Mouse (Mus musculus): Measurements from ENCODE around the gene Sema3g. TPM values are rescaled to one million over a fixed set of nuclear protein-coding genes. Genes with fewer than 3 reads are reported as not detected.

The Sema3g gene
- polyA plus RNA-seq (2015; fragmentation: Nextera tagmentation; extraction: Ambion mirVana): 0.67 and 0.90 TPM in 2 replicates

DNA sequence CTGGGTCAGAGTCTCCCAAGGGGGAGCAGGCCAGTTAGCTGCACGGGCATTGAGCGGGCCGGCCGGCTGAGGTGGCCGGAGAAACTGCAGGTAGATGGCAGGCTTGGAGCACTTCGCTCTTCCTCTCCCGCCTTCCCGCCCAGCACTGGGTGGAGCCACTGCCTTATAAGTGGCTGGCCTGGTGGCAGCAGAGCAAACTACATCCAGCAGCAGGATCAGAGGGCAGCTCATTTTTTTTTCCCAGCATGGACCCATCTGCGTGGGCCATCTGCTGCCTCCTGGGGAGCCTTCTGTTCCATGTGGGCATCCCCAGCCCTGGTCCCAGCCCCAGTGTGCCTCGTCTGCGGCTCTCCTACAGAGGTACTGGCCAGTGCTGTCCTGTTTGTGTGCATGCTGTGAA is at the start of gene Sema3g:
Gene Sema3g, plus strand, starts transcription at position 195 of the 400 bp plus-strand sequence.
- Histone ChIP-seq H3K4me1 (ENCODE audit: control insufficient read depth, insufficient read depth, low read length) (0 out of 2 replicates have a peak, but pooled peaks cover 2% of the 10 kb centered on the region), H3K27ac (ENCODE audit: low read length) (no peak within 1 kb of the TSS), H3K4me3 (replicated peaks; ENCODE audit: low read length) (no peak within 1 kb of the TSS), H3K27me3 (ENCODE audit: control insufficient read depth, insufficient read depth, low read length) (no peaks in the 10 kb centered on the region), H3K36me3 (ENCODE audit: control insufficient read depth, insufficient read depth, low read length) (no peaks in the 10 kb centered on the region), H3K4me2 (ENCODE audit: low read depth, low read length) (peak within 1 kb of the TSS; percentile 14; the same call in 1 of the 2 replicates), H3K9ac (ENCODE audit: low read length) (peak within 1 kb of the TSS; percentile 41), H3K9me3 (replicated peaks; ENCODE audit: control insufficient read depth, low read length) (no peaks in the 10 kb centered on the region)
- 9% methylated on average over 11 of the region's 11 CpGs for WGBS
- ATAC-seq (ENCODE audit: insufficient read depth, low FRiP score): peak; percentile 75; the same call in 1 of the 2 replicates

DNA sequence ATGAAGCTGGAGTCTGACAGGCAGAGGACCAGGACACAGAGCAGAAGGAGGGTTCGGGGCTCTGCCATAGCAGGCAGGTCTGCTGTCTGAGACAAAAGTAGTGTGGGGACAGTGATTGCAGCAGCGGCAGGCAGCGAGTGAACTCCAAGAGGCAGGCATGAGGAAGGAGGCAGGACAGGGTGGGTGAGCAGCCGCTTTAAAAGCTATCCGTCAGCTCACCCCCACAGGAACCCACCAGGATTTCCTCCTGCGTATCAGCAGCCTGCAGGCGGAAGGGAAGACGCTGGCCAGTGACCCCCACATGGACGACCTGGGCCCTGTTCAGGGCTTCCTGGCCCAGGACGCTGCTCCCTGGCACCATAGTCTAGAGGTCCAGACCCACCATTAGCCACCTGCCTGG is 49.2 kb upstream of the Sema3g start, which contains the start of gene Stab1:
Gene Stab1, minus strand, starts transcription at position 217 of the 400 bp plus-strand sequence.
- 30% methylated on average over 10 of the region's 10 CpGs for WGBS
- Histone ChIP-seq H3K27ac (ENCODE audit: low read length) (peak within 1 kb of the TSS; percentile 53; the same call in 1 of the 2 replicates), H3K9me3 (replicated peaks; ENCODE audit: control insufficient read depth, low read length) (no peaks in the 10 kb centered on the region), H3K36me3 (ENCODE audit: control insufficient read depth, insufficient read depth, low read length) (peaks cover 34% of the 10 kb centered on the region), H3K4me1 (ENCODE audit: control insufficient read depth, insufficient read depth, low read length) (0 out of 2 replicates have a peak, but pooled peaks cover 8% of the 10 kb centered on the region), H3K4me2 (ENCODE audit: low read depth, low read length) (0 out of 2 replicates have a peak within 1 kb of the TSS, but pooled peaks have one; percentile 21), H3K4me3 (replicated peaks; ENCODE audit: low read length) (peak within 1 kb of the TSS; percentile 21), H3K9ac (ENCODE audit: low read length) (peak within 1 kb of the TSS; percentile 43), H3K27me3 (ENCODE audit: control insufficient read depth, insufficient read depth, low read length) (no peaks in the 10 kb centered on the region)
- no peak for ATAC-seq (ENCODE audit: insufficient read depth, low FRiP score)

DNA sequence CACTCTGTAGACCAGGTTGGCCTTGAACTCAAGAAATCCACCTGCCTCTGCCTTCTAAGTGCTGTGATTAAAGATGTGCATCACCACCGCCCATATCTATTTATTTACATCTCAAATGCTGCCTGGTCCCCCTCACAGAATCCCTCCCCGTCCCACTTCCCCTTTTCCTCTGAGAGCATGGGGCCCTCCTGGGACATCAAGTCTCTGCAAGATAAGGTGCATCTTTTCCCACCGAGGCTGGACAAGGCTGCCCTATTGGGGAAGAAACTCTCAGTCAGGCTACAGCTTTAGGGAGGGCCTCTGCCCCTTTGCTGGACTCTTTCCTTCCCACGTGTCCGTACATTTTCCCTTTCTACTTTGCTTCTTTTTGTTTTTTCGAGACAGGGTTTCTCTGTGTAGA is 48.2 kb upstream of the Sema3g start:
- Histone ChIP-seq H3K4me3 (replicated peaks; ENCODE audit: low read length) (no peak overlapping the region), H3K36me3 (ENCODE audit: control insufficient read depth, insufficient read depth, low read length) (peaks cover 36% of the 10 kb centered on the region), H3K4me1 (ENCODE audit: control insufficient read depth, insufficient read depth, low read length) (0 out of 2 replicates have a peak, but pooled peaks cover 8% of the 10 kb centered on the region), H3K9ac (ENCODE audit: low read length) (no peak overlapping the region), H3K27me3 (ENCODE audit: control insufficient read depth, insufficient read depth, low read length) (no peaks in the 10 kb centered on the region), H3K27ac (ENCODE audit: low read length) (no peak overlapping the region), H3K4me2 (ENCODE audit: low read depth, low read length) (no peak overlapping the region), H3K9me3 (replicated peaks; ENCODE audit: control insufficient read depth, low read length) (no peaks in the 10 kb centered on the region)
- ATAC-seq (ENCODE audit: insufficient read depth, low FRiP score): no peak
- WGBS: 68% methylated on average over 6 of the region's 6 CpGs

GRCm38 (mm10) chr14:31170963-31171362 is 46.7 kb upstream of the Sema3g start:
- Histone ChIP-seq H3K27ac (ENCODE audit: low read length) (no peak overlapping the region), H3K4me3 (replicated peaks; ENCODE audit: low read length) (no peak overlapping the region), H3K36me3 (ENCODE audit: control insufficient read depth, insufficient read depth, low read length) (peaks cover 40% of the 10 kb centered on the region), H3K9me3 (replicated peaks; ENCODE audit: control insufficient read depth, low read length) (no peaks in the 10 kb centered on the region), H3K27me3 (ENCODE audit: control insufficient read depth, insufficient read depth, low read length) (no peaks in the 10 kb centered on the region), H3K4me2 (ENCODE audit: low read depth, low read length) (no peak overlapping the region), H3K4me1 (ENCODE audit: control insufficient read depth, insufficient read depth, low read length) (no peaks in the 10 kb centered on the region), H3K9ac (ENCODE audit: low read length) (no peak overlapping the region)
- no peak for ATAC-seq (ENCODE audit: insufficient read depth, low FRiP score)
- WGBS: 75% methylated on average over 13 of the region's 13 CpGs

- Histone ChIP-seq H3K4me2 (ENCODE audit: low read depth, low read length) (no peak overlapping the region), H3K36me3 (ENCODE audit: control insufficient read depth, insufficient read depth, low read length) (peaks cover 43% of the 10 kb centered on the region), H3K4me3 (replicated peaks; ENCODE audit: low read length) (no peak overlapping the region), H3K9ac (ENCODE audit: low read length) (no peak overlapping the region), H3K27me3 (ENCODE audit: control insufficient read depth, insufficient read depth, low read length) (no peaks in the 10 kb centered on the region), H3K9me3 (replicated peaks; ENCODE audit: control insufficient read depth, low read length) (no peaks in the 10 kb centered on the region), H3K4me1 (ENCODE audit: control insufficient read depth, insufficient read depth, low read length) (no peaks in the 10 kb centered on the region), H3K27ac (ENCODE audit: low read length) (no peak overlapping the region)
- ATAC-seq (ENCODE audit: insufficient read depth, low FRiP score): no peak
- WGBS: 89% methylated on average over 11 of the region's 11 CpGs
Measured at GRCm38 (mm10) chr14:31171386-31171785, 46.3 kb upstream of the Sema3g start.

GRCm38 (mm10) chr14:31171821-31172220 is 45.8 kb upstream of the Sema3g start:
- H3K9ac ChIP-seq (ENCODE audit: low read length): no peak overlapping the region
- H3K9me3 ChIP-seq (replicated peaks; ENCODE audit: control insufficient read depth, low read length): no peaks in the 10 kb centered on the region
- H3K36me3 ChIP-seq (ENCODE audit: control insufficient read depth, insufficient read depth, low read length): peaks cover 48% of the 10 kb centered on the region
- H3K4me2 ChIP-seq (ENCODE audit: low read depth, low read length): no peak overlapping the region
- ATAC-seq (ENCODE audit: insufficient read depth, low FRiP score): no peak
- H3K4me1 ChIP-seq (ENCODE audit: control insufficient read depth, insufficient read depth, low read length): no peaks in the 10 kb centered on the region
- H3K27me3 ChIP-seq (ENCODE audit: control insufficient read depth, insufficient read depth, low read length): no peaks in the 10 kb centered on the region
- H3K4me3 ChIP-seq (replicated peaks; ENCODE audit: low read length): no peak overlapping the region
- WGBS: 95% methylated on average over 15 of the region's 15 CpGs
- no peak overlapping the region for H3K27ac ChIP-seq (ENCODE audit: low read length)

DNA sequence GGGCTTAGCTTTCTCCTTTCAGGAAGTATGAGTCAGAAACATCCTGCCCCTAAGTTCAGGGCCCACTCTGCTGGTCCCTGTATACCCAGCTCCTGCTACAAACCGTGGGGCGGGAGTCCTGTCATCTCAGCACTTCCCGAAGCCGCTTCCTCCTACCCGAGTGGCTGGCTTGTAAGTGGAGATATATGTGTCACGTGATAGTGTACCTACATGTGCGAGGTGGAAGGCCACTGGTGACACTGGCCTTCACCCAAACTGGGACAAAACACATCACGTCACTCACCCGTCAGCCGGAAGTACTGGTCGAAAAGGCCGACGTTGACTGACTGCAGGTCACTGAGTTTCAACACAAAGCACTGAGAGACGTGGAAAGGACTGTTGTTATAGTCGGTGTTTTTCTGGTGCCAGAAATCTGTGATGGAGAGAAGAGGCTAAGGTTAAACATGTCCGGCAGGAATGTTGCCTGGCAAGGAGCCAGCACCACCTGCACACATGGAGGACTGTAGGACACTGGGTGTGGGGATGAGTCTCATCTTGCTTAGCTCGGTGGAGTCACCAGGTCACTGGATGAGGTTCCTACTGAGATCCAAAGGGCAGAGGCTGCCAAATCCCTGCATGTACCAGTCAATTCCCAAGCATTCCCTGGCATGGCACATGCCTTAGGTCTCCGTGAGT is 44.7 kb upstream of the Sema3g start:
- 0 out of 2 replicates have a peak, but pooled peaks have one; percentile 9 for ATAC-seq (ENCODE audit: insufficient read depth, low FRiP score)
- 72% methylated on average over 18 of the region's 18 CpGs for WGBS
- H3K36me3 ChIP-seq (ENCODE audit: control insufficient read depth, insufficient read depth, low read length): peaks cover 56% of the 10 kb centered on the region
- no peak overlapping the region for H3K9ac ChIP-seq (ENCODE audit: low read length)
- no peak overlapping the region for H3K4me3 ChIP-seq (replicated peaks; ENCODE audit: low read length)
- no peaks in the 10 kb centered on the region for H3K9me3 ChIP-seq (replicated peaks; ENCODE audit: control insufficient read depth, low read length)
- H3K27me3 ChIP-seq (ENCODE audit: control insufficient read depth, insufficient read depth, low read length): no peaks in the 10 kb centered on the region
- no peak overlapping the region for H3K27ac ChIP-seq (ENCODE audit: low read length)
- H3K4me1 ChIP-seq (ENCODE audit: control insufficient read depth, insufficient read depth, low read length): no peaks in the 10 kb centered on the region
- H3K4me2 ChIP-seq (ENCODE audit: low read depth, low read length): no peak overlapping the region

- Histone ChIP-seq H3K4me3 (replicated peaks; ENCODE audit: low read length) (no peak overlapping the region), H3K4me2 (ENCODE audit: low read depth, low read length) (no peak overlapping the region), H3K36me3 (ENCODE audit: control insufficient read depth, insufficient read depth, low read length) (peaks cover 57% of the 10 kb centered on the region), H3K9me3 (replicated peaks; ENCODE audit: control insufficient read depth, low read length) (no peaks in the 10 kb centered on the region), H3K27me3 (ENCODE audit: control insufficient read depth, insufficient read depth, low read length) (no peaks in the 10 kb centered on the region), H3K4me1 (ENCODE audit: control insufficient read depth, insufficient read depth, low read length) (no peaks in the 10 kb centered on the region), H3K9ac (ENCODE audit: low read length) (no peak overlapping the region), H3K27ac (ENCODE audit: low read length) (no peak overlapping the region)
- WGBS: 85% methylated on average over 7 of the region's 7 CpGs
- ATAC-seq (ENCODE audit: insufficient read depth, low FRiP score): no peak
Measured at GRCm38 (mm10) chr14:31173537-31173936, 44.1 kb upstream of the Sema3g start.

GRCm38 (mm10) chr14:31177287-31177686 is 40.4 kb upstream of the Sema3g start:
- H3K4me3 ChIP-seq (replicated peaks; ENCODE audit: low read length): no peak overlapping the region
- no peak overlapping the region for H3K9ac ChIP-seq (ENCODE audit: low read length)
- H3K36me3 ChIP-seq (ENCODE audit: control insufficient read depth, insufficient read depth, low read length): peaks cover 59% of the 10 kb centered on the region
- no peaks in the 10 kb centered on the region for H3K9me3 ChIP-seq (replicated peaks; ENCODE audit: control insufficient read depth, low read length)
- no peak overlapping the region for H3K27ac ChIP-seq (ENCODE audit: low read length)
- ATAC-seq (ENCODE audit: insufficient read depth, low FRiP score): no peak
- no peak overlapping the region for H3K4me2 ChIP-seq (ENCODE audit: low read depth, low read length)
- H3K4me1 ChIP-seq (ENCODE audit: control insufficient read depth, insufficient read depth, low read length): no peaks in the 10 kb centered on the region
- H3K27me3 ChIP-seq (ENCODE audit: control insufficient read depth, insufficient read depth, low read length): no peaks in the 10 kb centered on the region
- WGBS: 85% methylated on average over 16 of the region's 16 CpGs
